Mouse (Mus musculus): Measurements from ENCODE around the gene Slc38a8. TPM values are rescaled to one million over a fixed set of nuclear protein-coding genes. Genes with fewer than 3 reads are reported as not detected.
A peak's percentile ranks its signal among the peaks of the same experiment; 100 is the strongest.

Gene Slc38a8
- polyA plus RNA-seq, 1 experiment from 2014 or later, result not detected

DNA sequence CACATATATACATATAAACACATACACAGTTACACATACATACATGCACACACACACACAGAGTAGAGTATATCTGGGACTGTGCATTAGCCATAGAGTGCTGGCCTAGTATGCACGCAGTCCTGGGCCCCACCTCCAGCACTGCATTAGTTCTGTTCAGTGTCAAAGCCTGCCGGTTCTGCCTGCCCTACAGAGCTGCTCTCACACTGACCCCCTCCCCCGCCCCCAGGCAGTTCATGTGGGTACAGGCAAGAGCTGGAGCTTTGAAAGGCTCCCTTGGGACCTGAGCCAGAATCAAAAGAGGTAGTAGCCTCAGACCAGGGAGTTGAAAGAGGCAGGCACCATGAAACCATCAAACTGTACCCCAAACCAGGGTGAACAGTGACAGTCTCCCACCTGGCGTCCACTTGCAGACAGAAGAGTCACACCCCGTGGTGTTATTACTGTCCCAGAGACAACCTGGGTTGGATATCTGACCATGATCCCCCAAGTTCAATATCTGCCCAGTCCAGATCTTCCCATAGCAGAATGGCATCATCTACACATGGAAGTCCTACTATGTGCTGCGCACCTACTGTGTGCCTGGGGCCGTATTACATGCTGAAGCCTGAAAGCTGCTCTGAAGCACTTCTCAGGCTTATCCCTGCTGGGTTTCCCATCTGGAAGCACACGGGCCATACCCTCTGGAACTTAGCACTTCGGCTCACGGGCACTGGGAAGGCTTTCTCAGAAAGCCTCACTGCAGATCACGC is 17.2 kb downstream of the Slc38a8 start:
- Histone ChIP-seq H3K36me3 (no peaks in the 10 kb centered on the region), H3K9me3 (no peaks in the 10 kb centered on the region), H3K27me3 (replicated peaks) (no peaks in the 10 kb centered on the region), H3K4me2 (no peak overlapping the region), H3K27ac (no peak overlapping the region), H3K4me3 (replicated peaks) (no peak overlapping the region), H3K4me1 (no peaks in the 10 kb centered on the region), H3K9ac (no peak overlapping the region)
- WGBS, result 82% methylated on average over 11 of the region's 11 CpGs
- ATAC-seq (ENCODE audit: insufficient read depth, low FRiP score, low read depth), result no peak

GRCm38 (mm10) chr8:119478684-119479083 is 22.8 kb downstream of the Slc38a8 start:
- Histone ChIP-seq H3K9ac (no peak overlapping the region), H3K4me2 (no peak overlapping the region), H3K27ac (no peak overlapping the region), H3K4me1 (no peaks in the 10 kb centered on the region), H3K9me3 (no peaks in the 10 kb centered on the region), H3K4me3 (replicated peaks) (no peak overlapping the region), H3K27me3 (replicated peaks) (no peaks in the 10 kb centered on the region), H3K36me3 (no peaks in the 10 kb centered on the region)
- ATAC-seq (ENCODE audit: insufficient read depth, low FRiP score, low read depth), result no peak
- 14% methylated on average over 5 of the region's 5 CpGs for WGBS

- no peak overlapping the region for H3K27ac ChIP-seq
These were observed 33.4 kb downstream of the Slc38a8 start for GRCm38 (mm10) chr8:119468091-119468490.

GRCm38 (mm10) chr8:119466794-119467193 is 34.7 kb downstream of the Slc38a8 start:
- no peak overlapping the region for H3K4me2 ChIP-seq
- 69% methylated on average over 10 of the region's 10 CpGs for WGBS
- H3K9ac ChIP-seq, result no peak overlapping the region

More at GRCm38 (mm10) chr8:119468091-119468490, 33.4 kb downstream of the Slc38a8 start:
- Histone ChIP-seq H3K4me1 (peaks cover 19% of the 10 kb centered on the region), H3K9ac (no peak overlapping the region), H3K27me3 (replicated peaks) (no peaks in the 10 kb centered on the region), H3K4me3 (replicated peaks) (no peak overlapping the region), H3K36me3 (no peaks in the 10 kb centered on the region), H3K4me2 (no peak overlapping the region), H3K9me3 (no peaks in the 10 kb centered on the region)
- no peak for ATAC-seq (ENCODE audit: insufficient read depth, low FRiP score, low read depth)
- 84% methylated on average over 8 of the region's 8 CpGs for WGBS

DNA sequence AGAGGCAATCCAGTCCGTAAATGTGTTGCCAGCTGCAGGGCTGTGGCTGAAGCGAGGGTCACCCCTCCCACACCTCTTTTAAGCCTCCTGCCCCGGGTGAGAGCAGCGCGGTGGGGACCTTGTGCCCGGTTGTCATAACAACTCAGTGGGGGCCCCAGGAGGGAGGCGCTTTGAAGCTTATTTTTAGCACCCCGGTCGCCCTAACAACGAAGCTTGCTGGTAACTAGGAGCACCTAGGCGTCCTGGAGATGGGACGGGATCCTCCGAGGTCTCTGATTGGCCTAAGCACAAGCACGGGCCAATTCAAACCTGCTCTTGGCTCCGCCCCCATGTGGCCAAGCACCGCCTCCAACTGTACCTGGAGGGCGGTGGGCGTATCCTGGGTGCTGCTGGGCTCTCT is 35.4 kb downstream of the Slc38a8 start:
- H3K9ac ChIP-seq, result no peak overlapping the region
- H3K9me3 ChIP-seq, result no peaks in the 10 kb centered on the region
- H3K27me3 ChIP-seq (replicated peaks), result 0 out of 2 replicates have a peak, but pooled peaks cover 3% of the 10 kb centered on the region
- H3K4me1 ChIP-seq, result peaks cover 19% of the 10 kb centered on the region
- peak; percentile 65 for ATAC-seq (ENCODE audit: insufficient read depth, low FRiP score, low read depth)
- 0 out of 2 replicates have a peak overlapping the region, but pooled peaks have one; percentile 1 for H3K4me3 ChIP-seq (replicated peaks)
- H3K4me2 ChIP-seq, result peak overlapping the region; percentile 47
- WGBS, result 4% methylated on average over 18 of the region's 18 CpGs
- no peak overlapping the region for H3K27ac ChIP-seq
- no peaks in the 10 kb centered on the region for H3K36me3 ChIP-seq

More at GRCm38 (mm10) chr8:119466794-119467193, 34.7 kb downstream of the Slc38a8 start:
- H3K4me1 ChIP-seq, result peaks cover 19% of the 10 kb centered on the region
- H3K4me3 ChIP-seq (replicated peaks), result no peak overlapping the region
- H3K9me3 ChIP-seq, result no peaks in the 10 kb centered on the region
- H3K27me3 ChIP-seq (replicated peaks), result 0 out of 2 replicates have a peak, but pooled peaks cover 3% of the 10 kb centered on the region
- no peak for ATAC-seq (ENCODE audit: insufficient read depth, low FRiP score, low read depth)
- H3K27ac ChIP-seq, result no peak overlapping the region
- H3K36me3 ChIP-seq, result no peaks in the 10 kb centered on the region

DNA sequence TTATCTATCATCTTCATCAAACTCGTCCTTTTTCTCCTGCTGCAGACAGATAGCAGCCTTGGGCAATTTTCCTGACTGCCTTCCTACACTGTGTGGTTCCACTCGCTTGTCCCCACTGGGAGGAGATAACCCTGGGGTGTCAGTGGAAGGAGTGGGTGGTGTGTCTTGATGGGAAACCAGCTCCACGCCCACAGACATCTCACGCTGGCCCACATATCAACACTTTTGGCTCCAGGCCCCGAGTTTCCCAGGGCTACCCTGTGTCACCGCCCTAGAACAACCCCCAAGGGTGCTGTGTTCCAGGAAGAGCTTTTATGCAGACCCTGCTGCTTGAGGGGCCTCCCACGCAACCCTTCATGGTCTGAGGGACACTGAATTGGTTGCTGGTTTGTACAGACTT is 37.8 kb downstream of the Slc38a8 start:
- Histone ChIP-seq H3K36me3 (no peaks in the 10 kb centered on the region), H3K27me3 (replicated peaks) (0 out of 2 replicates have a peak, but pooled peaks cover 3% of the 10 kb centered on the region), H3K4me2 (no peak overlapping the region), H3K27ac (no peak overlapping the region), H3K9me3 (no peaks in the 10 kb centered on the region), H3K4me1 (peaks cover 19% of the 10 kb centered on the region), H3K4me3 (replicated peaks) (no peak overlapping the region), H3K9ac (no peak overlapping the region)
- 65% methylated on average over 7 of the region's 7 CpGs for WGBS
- ATAC-seq (ENCODE audit: insufficient read depth, low FRiP score, low read depth), result no peak

DNA sequence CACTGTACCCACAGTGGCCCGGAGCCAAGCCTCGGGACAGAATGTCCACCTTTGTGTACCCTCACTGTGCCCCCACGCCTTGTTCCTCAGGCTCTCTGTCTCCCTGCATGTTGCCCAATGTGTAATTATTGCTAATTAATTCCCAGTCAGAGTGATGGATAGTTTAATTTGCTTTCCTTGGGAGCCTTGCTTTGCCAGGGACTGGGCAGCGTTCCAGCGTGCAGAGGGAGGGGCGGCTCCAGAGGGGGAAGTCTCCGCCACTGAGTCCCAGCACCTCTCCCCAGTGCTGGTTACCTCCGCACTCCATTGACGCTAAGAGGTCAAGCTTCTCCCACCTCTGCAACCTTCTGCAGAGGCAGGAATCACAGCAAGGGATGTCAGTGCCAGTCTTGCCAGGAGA is 40.1 kb downstream of the Slc38a8 start:
- WGBS, result 62% methylated on average over 9 of the region's 9 CpGs
- Histone ChIP-seq H3K9ac (no peak overlapping the region), H3K27ac (no peak overlapping the region), H3K4me2 (no peak overlapping the region), H3K27me3 (replicated peaks) (0 out of 2 replicates have a peak, but pooled peaks cover 3% of the 10 kb centered on the region), H3K9me3 (no peaks in the 10 kb centered on the region), H3K4me3 (replicated peaks) (no peak overlapping the region), H3K4me1 (peaks cover 16% of the 10 kb centered on the region), H3K36me3 (no peaks in the 10 kb centered on the region)
- no peak for ATAC-seq (ENCODE audit: insufficient read depth, low FRiP score, low read depth)

- no peak overlapping the region for H3K27ac ChIP-seq
- no peaks in the 10 kb centered on the region for H3K4me1 ChIP-seq
- no peak for ATAC-seq (ENCODE audit: insufficient read depth, low FRiP score, low read depth)
- no peak overlapping the region for H3K9ac ChIP-seq
- H3K4me2 ChIP-seq, result no peak overlapping the region
- H3K27me3 ChIP-seq (replicated peaks), result 0 out of 2 replicates have a peak, but pooled peaks cover 3% of the 10 kb centered on the region
- no peaks in the 10 kb centered on the region for H3K9me3 ChIP-seq
- H3K4me3 ChIP-seq (replicated peaks), result no peak overlapping the region
- WGBS, result 22% methylated on average over 16 of the region's 16 CpGs
- H3K36me3 ChIP-seq, result no peaks in the 10 kb centered on the region
These were observed 41.8 kb downstream of the Slc38a8 start for GRCm38 (mm10) chr8:119459724-119460123.

DNA sequence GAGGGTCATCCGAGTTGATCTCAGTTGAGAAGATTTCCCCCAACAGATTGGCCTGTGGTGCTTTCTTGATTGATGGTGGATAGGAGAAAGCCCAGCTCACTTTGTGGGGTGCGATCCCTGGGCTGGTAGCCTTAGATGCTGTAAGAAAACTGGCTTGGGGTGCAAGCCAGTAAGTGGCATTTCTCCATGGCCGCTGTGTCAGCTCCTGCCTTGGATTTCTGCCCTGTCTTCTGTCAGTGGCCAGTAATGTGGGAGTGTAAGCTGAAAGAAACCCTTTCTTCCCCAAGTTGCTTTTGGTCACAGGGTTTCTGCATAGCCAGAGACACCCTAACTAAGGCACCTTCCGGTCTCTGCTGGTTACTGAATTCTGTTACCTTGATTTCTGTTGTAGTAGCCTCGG is 45.5 kb downstream of the Slc38a8 start:
- Histone ChIP-seq H3K4me1 (no peaks in the 10 kb centered on the region), H3K4me2 (no peak overlapping the region), H3K27ac (no peak overlapping the region), H3K36me3 (no peaks in the 10 kb centered on the region), H3K9me3 (no peaks in the 10 kb centered on the region), H3K27me3 (replicated peaks) (no peaks in the 10 kb centered on the region), H3K4me3 (replicated peaks) (no peak overlapping the region), H3K9ac (no peak overlapping the region)
- ATAC-seq (ENCODE audit: insufficient read depth, low FRiP score, low read depth), result no peak
- WGBS, result 78% methylated on average over 5 of the region's 5 CpGs

- no peaks in the 10 kb centered on the region for H3K4me1 ChIP-seq
- no peak for ATAC-seq (ENCODE audit: insufficient read depth, low FRiP score, low read depth)
- WGBS, result 84% methylated on average over 5 of the region's 5 CpGs
These were observed 48.6 kb downstream of the Slc38a8 start for GRCm38 (mm10) chr8:119452919-119453318.

GRCm38 (mm10) chr8:119451131-119451530 is 50.4 kb downstream of the Slc38a8 start:
- Histone ChIP-seq H3K27me3 (replicated peaks) (peaks cover 20% of the 10 kb centered on the region), H3K9ac (no peak overlapping the region), H3K4me2 (no peak overlapping the region), H3K27ac (no peak overlapping the region), H3K36me3 (no peaks in the 10 kb centered on the region), H3K9me3 (no peaks in the 10 kb centered on the region), H3K4me1 (0 out of 2 replicates have a peak, but pooled peaks cover 3% of the 10 kb centered on the region), H3K4me3 (replicated peaks) (no peak overlapping the region)
- WGBS, result 84% methylated on average over 4 of the region's 4 CpGs
- ATAC-seq (ENCODE audit: insufficient read depth, low FRiP score, low read depth), result no peak

More at GRCm38 (mm10) chr8:119452919-119453318, 48.6 kb downstream of the Slc38a8 start:
- Histone ChIP-seq H3K27ac (no peak overlapping the region), H3K9ac (no peak overlapping the region), H3K4me3 (replicated peaks) (no peak overlapping the region), H3K27me3 (replicated peaks) (peaks cover 10% of the 10 kb centered on the region; the same call in 1 of the 2 replicates), H3K9me3 (no peaks in the 10 kb centered on the region), H3K4me2 (no peak overlapping the region), H3K36me3 (no peaks in the 10 kb centered on the region)

- Histone ChIP-seq H3K4me3 (replicated peaks) (no peak overlapping the region), H3K36me3 (no peaks in the 10 kb centered on the region), H3K4me1 (0 out of 2 replicates have a peak, but pooled peaks cover 3% of the 10 kb centered on the region), H3K9me3 (no peaks in the 10 kb centered on the region), H3K27ac (no peak overlapping the region), H3K27me3 (replicated peaks) (peaks cover 20% of the 10 kb centered on the region), H3K9ac (no peak overlapping the region), H3K4me2 (no peak overlapping the region)
- ATAC-seq (ENCODE audit: insufficient read depth, low FRiP score, low read depth), result no peak
- 68% methylated on average over 12 of the region's 12 CpGs for WGBS
These were observed 51.9 kb downstream of the Slc38a8 start for GRCm38 (mm10) chr8:119449627-119450026.
